Mouse (Mus musculus) heart, postnatal 36 days (tissue): Measurements from ENCODE around the gene Sco1. TPM values are rescaled to one million over a fixed set of nuclear protein-coding genes. Genes with fewer than 3 reads are reported as not detected.
"Not testable (repeated sequence)": the region's sequence is repeated elsewhere in the genome, so short reads cannot be mapped to it uniquely, and the experiment has no call there.

ENCODE experiments used
- DNase-seq, 2 experiments: peaks; one replicate each; pipeline ENCODE4 v3.0.0; 2021 to 2022
- intact Hi-C: fragments of 180-260 bp; cut with DNase I; formaldehyde crosslinking; loops from one replicate; pipeline ENCODE4 v1.15.1; 2025
- total RNA-seq, 2 experiments: library from RNA; stranded (reverse); gene quantifications; 2 replicates each; pipeline ENCODE4 v1.2.3; 2021

Sco1 gene
- total RNA-seq, 2 experiments from 2014 or later, result 17.9 to 21.2 TPM

GRCm38 (mm10) chr11:67082188-67082587, 29.7 kb downstream of the Sco1 start:
- intact Hi-C loops, result no loop called here
- DNase-seq, result no peak

- intact Hi-C loops, result no loop called here
- DNase-seq, result no peak
These were observed 30.3 kb downstream of the Sco1 start for GRCm38 (mm10) chr11:67082793-67083192.

- DNase-seq, result no peak
- intact Hi-C loops, result no loop called here
These were observed 30.8 kb downstream of the Sco1 start for GRCm38 (mm10) chr11:67083239-67083638.

- DNase-seq, result no peak
- intact Hi-C loops, result loop anchor here (2.0 kb wide), 1 partner anchor 177 kb away; no protein-coding TSS in a partner anchor
These were observed 31.4 kb downstream of the Sco1 start for GRCm38 (mm10) chr11:67083712-67084340.

GRCm38 (mm10) chr11:67085489-67085888, 33.0 kb downstream of the Sco1 start:
- intact Hi-C loops, result loop anchor here (1.0 to 2.0 kb wide), 2 partner anchors 60 to 179 kb away; partner anchors contain the start of gene Tmem220
- DNase-seq, result peak; percentile 61 to 73

- no peak for DNase-seq
- intact Hi-C loops, result no loop called here
These were observed 34.1 kb downstream of the Sco1 start for GRCm38 (mm10) chr11:67086467-67087164.

GRCm38 (mm10) chr11:67087225-67087624, 34.8 kb downstream of the Sco1 start:
- intact Hi-C loops, result no loop called here

GRCm38 (mm10) chr11:67092354-67092753, 39.9 kb downstream of the Sco1 start:
- DNase-seq, intact Hi-C loops: not testable (repeated sequence)

More at GRCm38 (mm10) chr11:67087225-67087624, 34.8 kb downstream of the Sco1 start:
- no peak for DNase-seq

- intact Hi-C loops, result no loop called here
- no peak for DNase-seq
These were observed 40.7 kb downstream of the Sco1 start for GRCm38 (mm10) chr11:67093201-67093600.

GRCm38 (mm10) chr11:67093652-67094051, 41.2 kb downstream of the Sco1 start:
- intact Hi-C loops, result no loop called here
- no peak for DNase-seq

- intact Hi-C loops, result no loop called here
- DNase-seq, result no peak
These were observed 42.0 kb downstream of the Sco1 start for GRCm38 (mm10) chr11:67094470-67094869.

GRCm38 (mm10) chr11:67097709-67098108, 45.2 kb downstream of the Sco1 start:
- no peak for DNase-seq

GRCm38 (mm10) chr11:67098427-67098826, 46.0 kb downstream of the Sco1 start:
- DNase-seq, result no peak
- intact Hi-C loops, result no loop called here

More at GRCm38 (mm10) chr11:67097709-67098108, 45.2 kb downstream of the Sco1 start:
- intact Hi-C loops, result no loop called here

GRCm38 (mm10) chr11:67099241-67099640, 46.8 kb downstream of the Sco1 start:
- intact Hi-C loops, result no loop called here
- no peak for DNase-seq

GRCm38 (mm10) chr11:67100169-67100568, 47.7 kb downstream of the Sco1 start:
- intact Hi-C loops, result loop anchor here (5.0 kb wide), 1 partner anchor 73 kb away; the partner anchor contains the start of gene Tmem220
- DNase-seq, result peak; percentile 21 to 22

- intact Hi-C loops, result loop anchor here (5.0 kb wide), 1 partner anchor 74 kb away; the partner anchor contains the start of gene Tmem220
- DNase-seq, result peak; percentile 36 to 52
These were observed 49.2 kb downstream of the Sco1 start for GRCm38 (mm10) chr11:67101713-67102112.

- intact Hi-C loops, result loop anchor here (5.0 kb wide), 1 partner anchor 76 kb away; the partner anchor contains the start of gene Tmem220
- no peak for DNase-seq
These were observed 50.8 kb downstream of the Sco1 start for GRCm38 (mm10) chr11:67103256-67103655.

- intact Hi-C loops, result loop anchor here (5.0 kb wide), 1 partner anchor 77 kb away; the partner anchor contains the start of gene Tmem220
- DNase-seq, result no peak
These were observed 51.8 kb downstream of the Sco1 start for GRCm38 (mm10) chr11:67104242-67104641.

GRCm38 (mm10) chr11:67104714-67105113, 52.2 kb downstream of the Sco1 start:
- intact Hi-C loops, result loop anchor here (5.0 kb wide), 1 partner anchor 77 kb away; the partner anchor contains the start of gene Tmem220
- no peak for DNase-seq

GRCm38 (mm10) chr11:67105689-67106088, 53.2 kb downstream of the Sco1 start:
- no peak for DNase-seq
- intact Hi-C loops, result no loop called here

GRCm38 (mm10) chr11:67106973-67107372, 54.5 kb downstream of the Sco1 start:
- DNase-seq, result no peak
- intact Hi-C loops, result no loop called here
